Mouse (Mus musculus): ENCODE measurements at regions not wholly inside any gene's neighbourhood (a gene's known extent, or its start where the extent isn't known, plus 50 kb on each side); places are given as distances from the start of the nearest gene placed in this dataset.

GRCm38 (mm10) chr8:103370394-103370793, 585.0 kb upstream of the Cdh11 start:
- no peak for ATAC-seq (ENCODE audit: insufficient number of reproducible peaks, insufficient read depth, low FRiP score, low TSS enrichment, low read depth)
- H3K9me3 ChIP-seq = no peaks in the 10 kb centered on the region
- H3K4me1 ChIP-seq (replicated peaks) = no peaks in the 10 kb centered on the region
- WGBS = 63% methylated on average over 2 of the region's 2 CpGs
- no peaks in the 10 kb centered on the region for H3K27me3 ChIP-seq
- no peak overlapping the region for H3K27ac ChIP-seq
- no peak overlapping the region for H3K9ac ChIP-seq (replicated peaks)
- H3K4me3 ChIP-seq (replicated peaks) = no peak overlapping the region
- H3K36me3 ChIP-seq = no peaks in the 10 kb centered on the region
- no peak overlapping the region for H3K4me2 ChIP-seq

DNA sequence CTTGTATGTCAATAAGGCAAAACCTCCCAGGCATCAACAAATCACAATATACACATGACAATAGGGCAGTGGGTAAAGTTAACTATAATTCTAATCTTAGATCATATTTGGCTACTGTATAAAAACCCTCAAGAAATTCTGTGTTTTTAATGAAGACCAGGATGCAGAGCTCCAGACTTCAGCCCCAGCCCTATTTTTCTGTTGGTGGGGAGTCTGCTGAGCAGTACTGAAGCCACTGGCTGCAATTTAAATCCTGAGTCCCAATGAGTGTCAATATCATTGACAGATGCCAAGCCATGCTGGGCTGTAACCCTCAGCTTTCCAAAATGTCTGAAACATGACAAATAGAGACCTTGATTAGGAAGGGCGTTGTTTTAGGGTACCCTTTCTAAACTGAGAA, 587.6 kb upstream of the Cdh11 start:
- no peak for ATAC-seq (ENCODE audit: insufficient number of reproducible peaks, insufficient read depth, low FRiP score, low TSS enrichment, low read depth)
- no peaks in the 10 kb centered on the region for H3K27me3 ChIP-seq
- no peaks in the 10 kb centered on the region for H3K9me3 ChIP-seq
- no peak overlapping the region for H3K4me2 ChIP-seq
- H3K36me3 ChIP-seq = no peaks in the 10 kb centered on the region
- H3K27ac ChIP-seq = no peak overlapping the region
- H3K4me3 ChIP-seq (replicated peaks) = no peak overlapping the region
- no peak overlapping the region for H3K9ac ChIP-seq (replicated peaks)
- no peaks in the 10 kb centered on the region for H3K4me1 ChIP-seq (replicated peaks)
- 76% methylated on average over 1 of the region's 1 CpGs for WGBS

- ATAC-seq (ENCODE audit: insufficient number of reproducible peaks, insufficient read depth, low FRiP score, low TSS enrichment, low read depth) = no peak
- no peak overlapping the region for H3K27ac ChIP-seq
- H3K4me3 ChIP-seq (replicated peaks) = no peak overlapping the region
- H3K9me3 ChIP-seq = no peaks in the 10 kb centered on the region
- 75% methylated on average over 4 of the region's 4 CpGs for WGBS
- no peaks in the 10 kb centered on the region for H3K4me1 ChIP-seq (replicated peaks)
- H3K9ac ChIP-seq (replicated peaks) = no peak overlapping the region
- no peaks in the 10 kb centered on the region for H3K27me3 ChIP-seq
- no peaks in the 10 kb centered on the region for H3K36me3 ChIP-seq
- H3K4me2 ChIP-seq = no peak overlapping the region
These were observed 588.7 kb upstream of the Cdh11 start for GRCm38 (mm10) chr8:103374151-103374550.

- Histone ChIP-seq H3K36me3 (no peaks in the 10 kb centered on the region), H3K4me1 (replicated peaks) (no peaks in the 10 kb centered on the region), H3K4me3 (replicated peaks) (no peak overlapping the region), H3K27ac (no peak overlapping the region), H3K27me3 (no peaks in the 10 kb centered on the region), H3K9me3 (no peaks in the 10 kb centered on the region), H3K4me2 (no peak overlapping the region), H3K9ac (replicated peaks) (no peak overlapping the region)
- no peak for ATAC-seq (ENCODE audit: insufficient number of reproducible peaks, insufficient read depth, low FRiP score, low TSS enrichment, low read depth)
- WGBS = 17% methylated on average over 3 of the region's 3 CpGs
These were observed 593.1 kb upstream of the Cdh11 start for GRCm38 (mm10) chr8:103378545-103378944.

GRCm38 (mm10) chr8:103381575-103381974, 596.1 kb upstream of the Cdh11 start:
- H3K4me2 ChIP-seq = no peak overlapping the region
- no peak overlapping the region for H3K27ac ChIP-seq
- H3K4me1 ChIP-seq (replicated peaks) = no peaks in the 10 kb centered on the region
- 81% methylated on average over 3 of the region's 3 CpGs for WGBS
- ATAC-seq (ENCODE audit: insufficient number of reproducible peaks, insufficient read depth, low FRiP score, low TSS enrichment, low read depth) = no peak
- H3K4me3 ChIP-seq (replicated peaks) = no peak overlapping the region
- no peaks in the 10 kb centered on the region for H3K27me3 ChIP-seq
- no peaks in the 10 kb centered on the region for H3K36me3 ChIP-seq
- H3K9ac ChIP-seq (replicated peaks) = no peak overlapping the region
- no peaks in the 10 kb centered on the region for H3K9me3 ChIP-seq

GRCm38 (mm10) chr8:103391359-103391758, 605.9 kb upstream of the Cdh11 start:
- 86% methylated on average over 6 of the region's 6 CpGs for WGBS
- no peaks in the 10 kb centered on the region for H3K36me3 ChIP-seq
- ATAC-seq (ENCODE audit: insufficient number of reproducible peaks, insufficient read depth, low FRiP score, low TSS enrichment, low read depth) = no peak
- no peaks in the 10 kb centered on the region; the same call in 1 of the 2 replicates for H3K4me1 ChIP-seq (replicated peaks)
- H3K4me3 ChIP-seq (replicated peaks) = no peak overlapping the region
- H3K9me3 ChIP-seq = no peaks in the 10 kb centered on the region
- H3K9ac ChIP-seq (replicated peaks) = no peak overlapping the region
- no peak overlapping the region for H3K27ac ChIP-seq
- no peaks in the 10 kb centered on the region for H3K27me3 ChIP-seq
- H3K4me2 ChIP-seq = no peak overlapping the region

GRCm38 (mm10) chr8:103395316-103395715, 609.9 kb upstream of the Cdh11 start:
- Histone ChIP-seq H3K9me3 (no peaks in the 10 kb centered on the region), H3K36me3 (no peaks in the 10 kb centered on the region), H3K27ac (no peak overlapping the region), H3K4me3 (replicated peaks) (no peak overlapping the region), H3K9ac (replicated peaks) (no peak overlapping the region), H3K4me2 (no peak overlapping the region), H3K4me1 (replicated peaks) (no peaks in the 10 kb centered on the region; the same call in 1 of the 2 replicates), H3K27me3 (no peaks in the 10 kb centered on the region)
- 29% methylated on average over 4 of the region's 4 CpGs for WGBS
- no peak for ATAC-seq (ENCODE audit: insufficient number of reproducible peaks, insufficient read depth, low FRiP score, low TSS enrichment, low read depth)

- H3K27me3 ChIP-seq = no peaks in the 10 kb centered on the region
- no peak overlapping the region for H3K4me3 ChIP-seq (replicated peaks)
- no peak overlapping the region for H3K4me2 ChIP-seq
- no peaks in the 10 kb centered on the region; the same call in 1 of the 2 replicates for H3K4me1 ChIP-seq (replicated peaks)
- no peaks in the 10 kb centered on the region for H3K9me3 ChIP-seq
- no peak overlapping the region for H3K9ac ChIP-seq (replicated peaks)
- H3K27ac ChIP-seq = 0 out of 2 replicates have a peak overlapping the region, but pooled peaks have one; percentile 17
- H3K36me3 ChIP-seq = no peaks in the 10 kb centered on the region
- peak; percentile 68; the same call in 1 of the 2 replicates for ATAC-seq (ENCODE audit: insufficient number of reproducible peaks, insufficient read depth, low FRiP score, low TSS enrichment, low read depth)
- WGBS = 41% methylated on average over 3 of the region's 3 CpGs
These were observed 612.7 kb upstream of the Cdh11 start for GRCm38 (mm10) chr8:103398179-103398578.

GRCm38 (mm10) chr8:103399466-103399865, 614.0 kb upstream of the Cdh11 start:
- Histone ChIP-seq H3K4me3 (replicated peaks) (no peak overlapping the region), H3K36me3 (no peaks in the 10 kb centered on the region), H3K9me3 (no peaks in the 10 kb centered on the region), H3K9ac (replicated peaks) (no peak overlapping the region), H3K4me1 (replicated peaks) (no peaks in the 10 kb centered on the region; the same call in 1 of the 2 replicates), H3K27ac (no peak overlapping the region), H3K27me3 (no peaks in the 10 kb centered on the region), H3K4me2 (no peak overlapping the region)
- ATAC-seq (ENCODE audit: insufficient number of reproducible peaks, insufficient read depth, low FRiP score, low TSS enrichment, low read depth) = no peak
- WGBS = 92% methylated on average over 3 of the region's 3 CpGs

- no peak overlapping the region for H3K4me3 ChIP-seq (replicated peaks)
- no peak overlapping the region for H3K4me2 ChIP-seq
- H3K9me3 ChIP-seq = no peaks in the 10 kb centered on the region
- no peaks in the 10 kb centered on the region for H3K36me3 ChIP-seq
- no peak overlapping the region for H3K9ac ChIP-seq (replicated peaks)
- no peaks in the 10 kb centered on the region for H3K27me3 ChIP-seq
- H3K4me1 ChIP-seq (replicated peaks) = no peaks in the 10 kb centered on the region; the same call in 1 of the 2 replicates
- H3K27ac ChIP-seq = no peak overlapping the region
- WGBS = 89% methylated on average over 1 of the region's 1 CpGs
- ATAC-seq (ENCODE audit: insufficient number of reproducible peaks, insufficient read depth, low FRiP score, low TSS enrichment, low read depth) = no peak
These were observed 614.7 kb upstream of the Cdh11 start for GRCm38 (mm10) chr8:103400143-103400542.

DNA sequence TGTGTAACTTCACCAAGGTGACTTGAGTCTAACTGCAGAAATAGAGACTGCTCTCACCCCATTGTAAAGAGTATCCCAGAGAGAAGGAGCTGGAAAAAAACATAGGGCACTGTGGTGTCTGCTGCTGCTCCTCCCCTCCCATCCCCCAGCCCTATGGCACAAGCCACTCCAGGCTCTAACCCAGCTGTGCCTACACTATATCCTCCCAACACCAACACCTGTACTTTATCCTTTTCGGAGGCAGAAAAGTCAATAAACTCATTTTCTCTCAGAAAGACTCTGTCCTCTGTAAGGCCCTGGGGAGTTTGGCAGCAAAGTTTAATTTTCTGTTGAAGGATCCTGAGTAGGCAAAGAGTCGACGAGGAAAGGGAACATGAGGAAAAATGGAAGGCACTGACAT, 617.3 kb upstream of the Cdh11 start:
- Histone ChIP-seq H3K9ac (replicated peaks) (no peak overlapping the region), H3K4me1 (replicated peaks) (no peaks in the 10 kb centered on the region), H3K4me2 (no peak overlapping the region), H3K27ac (no peak overlapping the region), H3K27me3 (no peaks in the 10 kb centered on the region), H3K9me3 (no peaks in the 10 kb centered on the region), H3K4me3 (replicated peaks) (no peak overlapping the region), H3K36me3 (no peaks in the 10 kb centered on the region)
- WGBS = 79% methylated on average over 3 of the region's 3 CpGs
- no peak for ATAC-seq (ENCODE audit: insufficient number of reproducible peaks, insufficient read depth, low FRiP score, low TSS enrichment, low read depth)

GRCm38 (mm10) chr8:103403826-103404225, 618.4 kb upstream of the Cdh11 start:
- Histone ChIP-seq H3K9ac (replicated peaks) (no peak overlapping the region), H3K36me3 (no peaks in the 10 kb centered on the region), H3K4me2 (no peak overlapping the region), H3K27ac (no peak overlapping the region), H3K27me3 (no peaks in the 10 kb centered on the region), H3K4me3 (replicated peaks) (no peak overlapping the region), H3K9me3 (no peaks in the 10 kb centered on the region), H3K4me1 (replicated peaks) (peaks cover 5% of the 10 kb centered on the region)
- 89% methylated on average over 4 of the region's 4 CpGs for WGBS
- no peak for ATAC-seq (ENCODE audit: insufficient number of reproducible peaks, insufficient read depth, low FRiP score, low TSS enrichment, low read depth)

All from limb, embryonic 12.5 days (tissue).